Mouse (Mus musculus): ENCODE results near the gene Cldn5. TPM values are rescaled to one million over a fixed set of nuclear protein-coding genes. Genes with fewer than 3 reads are reported as not detected.
A peak's percentile ranks its signal among the peaks of the same experiment; 100 is the strongest.

Cldn5 gene
- polyA plus RNA-seq, 1 experiment from 2014 or later = 87.8 TPM

GRCm38 (mm10) chr16:18751885-18752499 lies 24.7 kb upstream of the Cldn5 start:
- ATAC-seq (ENCODE audit: low FRiP score, low TSS enrichment) = no peak
- Histone ChIP-seq H3K9me3 (ENCODE audit: control insufficient read depth, low read length) (no peaks in the 10 kb centered on the region), H3K27me3 (ENCODE audit: control insufficient read depth, insufficient read depth, low read length) (no peaks in the 10 kb centered on the region), H3K36me3 (ENCODE audit: control insufficient read depth, insufficient read depth, low read length) (no peaks in the 10 kb centered on the region), H3K9ac (replicated peaks; ENCODE audit: low read length) (no peak overlapping the region), H3K4me2 (ENCODE audit: low read length) (no peak overlapping the region), H3K4me1 (ENCODE audit: control insufficient read depth, insufficient read depth, low read length) (no peaks in the 10 kb centered on the region), H3K4me3 (replicated peaks; ENCODE audit: low read depth, low read length) (no peak overlapping the region), H3K27ac (replicated peaks; ENCODE audit: low read depth, low read length) (no peak overlapping the region)
- 80% methylated on average over 10 of the region's 10 CpGs for WGBS
- DNase-seq = no peak

- no peak for ATAC-seq (ENCODE audit: low FRiP score, low TSS enrichment)
- 85% methylated on average over 4 of the region's 4 CpGs for WGBS
Measured at GRCm38 (mm10) chr16:18761734-18762133, 14.9 kb upstream of the Cldn5 start.

GRCm38 (mm10) chr16:18762960-18763359 lies 13.7 kb upstream of the Cldn5 start:
- no peaks in the 10 kb centered on the region for H3K4me1 ChIP-seq (ENCODE audit: control insufficient read depth, insufficient read depth, low read length)
- DNase-seq (no peak), ATAC-seq (ENCODE audit: low FRiP score, low TSS enrichment) (no peak)
- H3K36me3 ChIP-seq (ENCODE audit: control insufficient read depth, insufficient read depth, low read length) = no peaks in the 10 kb centered on the region
- H3K27ac ChIP-seq (replicated peaks; ENCODE audit: low read depth, low read length) = no peak overlapping the region
- no peak overlapping the region for H3K9ac ChIP-seq (replicated peaks; ENCODE audit: low read length)
- no peak overlapping the region for H3K4me2 ChIP-seq (ENCODE audit: low read length)
- H3K9me3 ChIP-seq (ENCODE audit: control insufficient read depth, low read length) = no peaks in the 10 kb centered on the region
- WGBS = 78% methylated on average over 3 of the region's 3 CpGs
- H3K27me3 ChIP-seq (ENCODE audit: control insufficient read depth, insufficient read depth, low read length) = no peaks in the 10 kb centered on the region
- H3K4me3 ChIP-seq (replicated peaks; ENCODE audit: low read depth, low read length) = no peak overlapping the region

More at GRCm38 (mm10) chr16:18761734-18762133, 14.9 kb upstream of the Cldn5 start:
- Histone ChIP-seq H3K36me3 (ENCODE audit: control insufficient read depth, insufficient read depth, low read length) (no peaks in the 10 kb centered on the region), H3K4me3 (replicated peaks; ENCODE audit: low read depth, low read length) (no peak overlapping the region), H3K9me3 (ENCODE audit: control insufficient read depth, low read length) (no peaks in the 10 kb centered on the region), H3K4me1 (ENCODE audit: control insufficient read depth, insufficient read depth, low read length) (no peaks in the 10 kb centered on the region), H3K4me2 (ENCODE audit: low read length) (no peak overlapping the region), H3K9ac (replicated peaks; ENCODE audit: low read length) (no peak overlapping the region), H3K27me3 (ENCODE audit: control insufficient read depth, insufficient read depth, low read length) (no peaks in the 10 kb centered on the region), H3K27ac (replicated peaks; ENCODE audit: low read depth, low read length) (no peak overlapping the region)
- DNase-seq = no peak

GRCm38 (mm10) chr16:18766390-18766789 lies 10.3 kb upstream of the Cldn5 start:
- ATAC-seq (ENCODE audit: low FRiP score, low TSS enrichment) (no peak), DNase-seq (no peak)
- 88% methylated on average over 4 of the region's 4 CpGs for WGBS
- Histone ChIP-seq H3K27ac (replicated peaks; ENCODE audit: low read depth, low read length) (no peak overlapping the region), H3K27me3 (ENCODE audit: control insufficient read depth, insufficient read depth, low read length) (no peaks in the 10 kb centered on the region), H3K4me2 (ENCODE audit: low read length) (no peak overlapping the region), H3K4me3 (replicated peaks; ENCODE audit: low read depth, low read length) (no peak overlapping the region), H3K4me1 (ENCODE audit: control insufficient read depth, insufficient read depth, low read length) (no peaks in the 10 kb centered on the region), H3K36me3 (ENCODE audit: control insufficient read depth, insufficient read depth, low read length) (no peaks in the 10 kb centered on the region), H3K9ac (replicated peaks; ENCODE audit: low read length) (no peak overlapping the region), H3K9me3 (ENCODE audit: control insufficient read depth, low read length) (no peaks in the 10 kb centered on the region)

- no peak overlapping the region for H3K27ac ChIP-seq (replicated peaks; ENCODE audit: low read depth, low read length)
- DNase-seq (no peak), ATAC-seq (ENCODE audit: low FRiP score, low TSS enrichment) (no peak)
- no peak overlapping the region for H3K4me3 ChIP-seq (replicated peaks; ENCODE audit: low read depth, low read length)
- no peak overlapping the region for H3K4me2 ChIP-seq (ENCODE audit: low read length)
- no peaks in the 10 kb centered on the region for H3K9me3 ChIP-seq (ENCODE audit: control insufficient read depth, low read length)
- H3K27me3 ChIP-seq (ENCODE audit: control insufficient read depth, insufficient read depth, low read length) = no peaks in the 10 kb centered on the region
- H3K4me1 ChIP-seq (ENCODE audit: control insufficient read depth, insufficient read depth, low read length) = no peaks in the 10 kb centered on the region
- no peaks in the 10 kb centered on the region for H3K36me3 ChIP-seq (ENCODE audit: control insufficient read depth, insufficient read depth, low read length)
- WGBS = 63% methylated on average over 1 of the region's 1 CpGs
- H3K9ac ChIP-seq (replicated peaks; ENCODE audit: low read length) = no peak overlapping the region
Measured at GRCm38 (mm10) chr16:18769501-18769900, 7.1 kb upstream of the Cldn5 start.

GRCm38 (mm10) chr16:18773936-18774335 lies 2.7 kb upstream of the Cldn5 start:
- H3K9me3 ChIP-seq (ENCODE audit: control insufficient read depth, low read length) = no peaks in the 10 kb centered on the region
- no peak overlapping the region for H3K4me2 ChIP-seq (ENCODE audit: low read length)
- H3K9ac ChIP-seq (replicated peaks; ENCODE audit: low read length) = no peak overlapping the region
- no peak overlapping the region for H3K27ac ChIP-seq (replicated peaks; ENCODE audit: low read depth, low read length)
- H3K4me1 ChIP-seq (ENCODE audit: control insufficient read depth, insufficient read depth, low read length) = peaks cover 8% of the 10 kb centered on the region; the same call in 1 of the 2 replicates
- no peak overlapping the region for H3K4me3 ChIP-seq (replicated peaks; ENCODE audit: low read depth, low read length)
- H3K36me3 ChIP-seq (ENCODE audit: control insufficient read depth, insufficient read depth, low read length) = no peaks in the 10 kb centered on the region
- peaks cover 37% of the 10 kb centered on the region for H3K27me3 ChIP-seq (ENCODE audit: control insufficient read depth, insufficient read depth, low read length)
- ATAC-seq (ENCODE audit: low FRiP score, low TSS enrichment) (no peak), DNase-seq (peak; percentile 6)
- WGBS = 17% methylated on average over 2 of the region's 2 CpGs

- DNase-seq (peak; percentile 1), ATAC-seq (ENCODE audit: low FRiP score, low TSS enrichment) (no peak)
- no peaks in the 10 kb centered on the region for H3K36me3 ChIP-seq (ENCODE audit: control insufficient read depth, insufficient read depth, low read length)
- H3K9ac ChIP-seq (replicated peaks; ENCODE audit: low read length) = no peak overlapping the region
- H3K27ac ChIP-seq (replicated peaks; ENCODE audit: low read depth, low read length) = no peak overlapping the region
- H3K4me3 ChIP-seq (replicated peaks; ENCODE audit: low read depth, low read length) = peak overlapping the region; percentile 42
- peak overlapping the region; percentile 62 for H3K4me2 ChIP-seq (ENCODE audit: low read length)
- 26% methylated on average over 18 of the region's 18 CpGs for WGBS
- H3K4me1 ChIP-seq (ENCODE audit: control insufficient read depth, insufficient read depth, low read length) = peaks cover 8% of the 10 kb centered on the region; the same call in 1 of the 2 replicates
- H3K9me3 ChIP-seq (ENCODE audit: control insufficient read depth, low read length) = no peaks in the 10 kb centered on the region
- H3K27me3 ChIP-seq (ENCODE audit: control insufficient read depth, insufficient read depth, low read length) = peaks cover 38% of the 10 kb centered on the region
Measured at GRCm38 (mm10) chr16:18775621-18776555, 759 bp upstream of the Cldn5 start.

GRCm38 (mm10) chr16:18777101-18778080 lies 744 bp downstream of the Cldn5 start:
- Histone ChIP-seq H3K4me3 (replicated peaks; ENCODE audit: low read depth, low read length) (peak overlapping the region; percentile 42), H3K27me3 (ENCODE audit: control insufficient read depth, insufficient read depth, low read length) (peaks cover 38% of the 10 kb centered on the region), H3K27ac (replicated peaks; ENCODE audit: low read depth, low read length) (no peak overlapping the region), H3K9ac (replicated peaks; ENCODE audit: low read length) (peak overlapping the region; percentile 37; the same call in 1 of the 2 replicates), H3K36me3 (ENCODE audit: control insufficient read depth, insufficient read depth, low read length) (no peaks in the 10 kb centered on the region), H3K4me1 (ENCODE audit: control insufficient read depth, insufficient read depth, low read length) (peaks cover 8% of the 10 kb centered on the region; the same call in 1 of the 2 replicates), H3K4me2 (ENCODE audit: low read length) (peak overlapping the region; percentile 62), H3K9me3 (ENCODE audit: control insufficient read depth, low read length) (no peaks in the 10 kb centered on the region)
- WGBS = 3% methylated on average over 80 of the region's 80 CpGs
- ATAC-seq (ENCODE audit: low FRiP score, low TSS enrichment) (no peak), DNase-seq (peak; percentile 43)

All from midbrain, embryonic 14.5 days (tissue).